Mouse (Mus musculus): ENCODE measurements around the gene Rps11. TPM values are rescaled to one million over a fixed set of nuclear protein-coding genes. Genes with fewer than 3 reads are reported as not detected.

Gene Rps11
- total and polyA plus RNA-seq, 3 experiments: 186 to 613 (median 534) TPM

- intact Hi-C loops (cut with DNase I): no loop called here
- H3K27ac ChIP-seq: no peak overlapping the region
- no peak overlapping the region for H3K9ac ChIP-seq (ENCODE audit: low read depth, low read length)
- peaks cover 15% of the 10 kb centered on the region for H3K4me1 ChIP-seq (ENCODE audit: control insufficient read depth, insufficient read depth, low read length)
- no peaks in the 10 kb centered on the region; the same call in 1 of the 2 replicates for H3K79me2 ChIP-seq (replicated peaks; ENCODE audit: control insufficient read depth, insufficient read depth, low read length)
- TF ChIP-seq POLR2A (IDR thresholded peaks at IDR 0.05; ENCODE audit: insufficient read depth, low read depth, low read length) (peak; percentile 32; the same call in 1 of the 2 replicates), EP300 (IDR thresholded peaks at IDR 0.05; ENCODE audit: insufficient read depth, low read depth, low read length) (no peak)
- peaks cover 17% of the 10 kb centered on the region for H3K36me3 ChIP-seq (ENCODE audit: control insufficient read depth, insufficient read depth, low read length)
- H3K27me3 ChIP-seq (ENCODE audit: control insufficient read depth, insufficient read depth, low read length): no peaks in the 10 kb centered on the region
- H3K4me3 ChIP-seq: no peak overlapping the region
- no peak for DNase-seq
- 62% methylated on average over 7 of the region's 7 CpGs for WGBS
These were observed 933 bp upstream of the Rps11 start for GRCm38 (mm10) chr7:45125144-45125600.

- H3K4me3 ChIP-seq: peak overlapping the region; percentile 94
- intact Hi-C loops (cut with DNase I): loop anchor here (5.0 kb wide), 1 partner anchor 106 kb away; the partner anchor contains the start of genes Rras and Scaf1
- no peak for TF ChIP-seq POLR2A (IDR thresholded peaks at IDR 0.05; ENCODE audit: insufficient read depth, low read depth, low read length)
- TF ChIP-seq EP300 (IDR thresholded peaks at IDR 0.05; ENCODE audit: insufficient read depth, low read depth, low read length): no peak
- no peak for TF ChIP-seq CTCF (IDR thresholded peaks at IDR 0.05)
- H3K27ac ChIP-seq: peak overlapping the region; percentile 93
- H3K79me2 ChIP-seq (replicated peaks; ENCODE audit: control insufficient read depth, insufficient read depth, low read length): no peaks in the 10 kb centered on the region
- H3K36me3 ChIP-seq (ENCODE audit: control insufficient read depth, insufficient read depth, low read length): peaks cover 17% of the 10 kb centered on the region
- H3K27me3 ChIP-seq (ENCODE audit: control insufficient read depth, insufficient read depth, low read length): no peaks in the 10 kb centered on the region
- DNase-seq: peak in 1 of 2 experiments; percentile 34
- WGBS: 13% methylated on average over 12 of the region's 12 CpGs
- H3K9ac ChIP-seq (ENCODE audit: low read depth, low read length): peak overlapping the region; percentile 79
- peaks cover 13% of the 10 kb centered on the region for H3K4me1 ChIP-seq (ENCODE audit: control insufficient read depth, insufficient read depth, low read length)
These were observed 1.1 kb downstream of the Rps11 start for GRCm38 (mm10) chr7:45123186-45123570.

GRCm38 (mm10) chr7:45122561-45123185, 1.6 kb downstream of the Rps11 start:
- no peak for TF ChIP-seq EP300 (IDR thresholded peaks at IDR 0.05; ENCODE audit: insufficient read depth, low read depth, low read length)
- no peak for TF ChIP-seq CTCF (IDR thresholded peaks at IDR 0.05)
- no peak for TF ChIP-seq POLR2A (IDR thresholded peaks at IDR 0.05; ENCODE audit: insufficient read depth, low read depth, low read length)
- no peak for DNase-seq
- Histone ChIP-seq H3K27me3 (ENCODE audit: control insufficient read depth, insufficient read depth, low read length) (no peaks in the 10 kb centered on the region), H3K27ac (peak overlapping the region; percentile 93), H3K4me3 (peak overlapping the region; percentile 94), H3K79me2 (replicated peaks; ENCODE audit: control insufficient read depth, insufficient read depth, low read length) (no peaks in the 10 kb centered on the region), H3K36me3 (ENCODE audit: control insufficient read depth, insufficient read depth, low read length) (peaks cover 17% of the 10 kb centered on the region), H3K4me1 (ENCODE audit: control insufficient read depth, insufficient read depth, low read length) (peaks cover 13% of the 10 kb centered on the region), H3K9ac (ENCODE audit: low read depth, low read length) (peak overlapping the region; percentile 42)
- intact Hi-C loops (cut with DNase I): loop anchor here (5.0 kb wide), 1 partner anchor 105 kb away; the partner anchor contains the start of genes Rras and Scaf1
- WGBS: 73% methylated on average over 15 of the region's 15 CpGs

DNA sequence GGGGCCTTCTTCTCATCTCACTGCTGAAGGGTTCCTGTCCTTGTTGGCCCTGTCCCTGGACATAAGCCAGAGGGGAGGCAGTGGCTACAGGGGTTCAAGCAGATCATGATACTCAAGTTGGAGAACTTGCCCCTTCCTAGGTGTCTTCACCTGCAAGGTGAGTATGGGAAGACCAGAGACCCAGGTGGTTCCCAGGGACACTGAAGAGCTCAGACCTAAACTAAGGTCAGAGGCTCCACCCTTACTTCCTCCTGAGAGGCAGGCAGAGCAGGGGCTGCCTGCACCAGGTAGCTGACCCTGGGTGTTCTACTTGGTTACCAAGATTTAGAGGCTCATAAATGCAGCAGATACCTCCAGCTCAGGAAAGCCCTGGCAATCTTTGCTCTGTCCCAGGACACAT, 2.3 kb downstream of the Rps11 start:
- no peaks in the 10 kb centered on the region for H3K79me2 ChIP-seq (replicated peaks; ENCODE audit: control insufficient read depth, insufficient read depth, low read length)
- peak overlapping the region; percentile 93 for H3K27ac ChIP-seq
- no peak for DNase-seq
- H3K36me3 ChIP-seq (ENCODE audit: control insufficient read depth, insufficient read depth, low read length): peaks cover 11% of the 10 kb centered on the region; the same call in 1 of the 2 replicates
- H3K4me3 ChIP-seq: peak overlapping the region; percentile 94
- intact Hi-C loops (cut with DNase I): loop anchor here (2.0 to 5.0 kb wide), 2 partner anchors 19 to 105 kb away; partner anchors contain the start of genes Fcgrt, Rras and Scaf1
- no peak for TF ChIP-seq CTCF (IDR thresholded peaks at IDR 0.05)
- TF ChIP-seq EP300 (IDR thresholded peaks at IDR 0.05; ENCODE audit: insufficient read depth, low read depth, low read length): no peak
- no peak for TF ChIP-seq POLR2A (IDR thresholded peaks at IDR 0.05; ENCODE audit: insufficient read depth, low read depth, low read length)
- peak overlapping the region; percentile 55 for H3K9ac ChIP-seq (ENCODE audit: low read depth, low read length)
- peaks cover 13% of the 10 kb centered on the region for H3K4me1 ChIP-seq (ENCODE audit: control insufficient read depth, insufficient read depth, low read length)
- no peaks in the 10 kb centered on the region for H3K27me3 ChIP-seq (ENCODE audit: control insufficient read depth, insufficient read depth, low read length)

DNA sequence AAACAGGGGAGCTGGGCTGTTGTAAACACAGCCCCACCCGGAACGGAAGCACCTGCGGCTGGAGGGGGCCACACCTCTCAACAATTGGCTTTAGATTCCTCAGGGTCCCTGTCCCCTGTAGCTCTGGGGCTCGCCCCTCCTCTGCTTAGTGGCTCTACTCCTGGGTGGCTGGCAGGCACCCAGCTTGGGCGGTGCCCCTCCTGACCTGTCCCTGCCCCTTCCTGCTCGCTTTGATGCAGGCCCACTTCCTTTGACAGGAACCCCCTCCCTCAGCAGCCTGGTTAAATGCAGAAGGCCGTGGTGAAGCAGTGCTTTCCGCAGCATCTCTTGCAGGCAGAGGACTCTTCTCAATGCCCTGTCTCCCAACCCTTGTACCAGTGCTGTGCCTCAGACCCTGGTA, 2.8 kb downstream of the Rps11 start:
- Histone ChIP-seq H3K36me3 (ENCODE audit: control insufficient read depth, insufficient read depth, low read length) (peaks cover 10% of the 10 kb centered on the region; the same call in 1 of the 2 replicates), H3K79me2 (replicated peaks; ENCODE audit: control insufficient read depth, insufficient read depth, low read length) (no peaks in the 10 kb centered on the region), H3K27ac (peak overlapping the region; percentile 93), H3K27me3 (ENCODE audit: control insufficient read depth, insufficient read depth, low read length) (no peaks in the 10 kb centered on the region), H3K4me3 (peak overlapping the region; percentile 94), H3K4me1 (ENCODE audit: control insufficient read depth, insufficient read depth, low read length) (peaks cover 12% of the 10 kb centered on the region), H3K9ac (ENCODE audit: low read depth, low read length) (peak overlapping the region; percentile 55)
- TF ChIP-seq EP300 (IDR thresholded peaks at IDR 0.05; ENCODE audit: insufficient read depth, low read depth, low read length) (peak; percentile 86; the same call in 1 of the 2 replicates), CTCF (IDR thresholded peaks at IDR 0.05) (no peak), POLR2A (IDR thresholded peaks at IDR 0.05; ENCODE audit: insufficient read depth, low read depth, low read length) (peak; percentile 93)
- peak; percentile 78 to 89 for DNase-seq
- WGBS: 20% methylated on average over 8 of the region's 8 CpGs
- intact Hi-C loops (cut with DNase I): loop anchor here (2.0 to 5.0 kb wide), 2 partner anchors 19 to 104 kb away; partner anchors contain the start of genes Fcgrt, Rras and Scaf1
